Mouse (Mus musculus) thymus, adult 2 months (tissue): ENCODE results near the gene Slc6a18.

Experiments
- CTCF ChIP-seq: fragments of 200-500 bp; IDR thresholded peaks from 2 replicates; pipeline ENCODE4 v1.5.1; 2012; ENCODE audit warnings: mild to moderate bottlenecking, control low read depth, low read length, moderate library complexity, borderline replicate concordance; ENCODE audit not compliant: control insufficient read depth, poor library complexity, insufficient read depth; ENCODE audit errors: extremely low read depth
- POLR2A ChIP-seq: fragments of 200-500 bp; IDR thresholded peaks from 2 replicates; pipeline ENCODE4 v1.6.1; 2012; ENCODE audit warnings: mild to moderate bottlenecking, low read length, control low read depth, moderate library complexity; ENCODE audit not compliant: control insufficient read depth, poor library complexity, insufficient read depth; ENCODE audit errors: extremely low read depth

DNA sequence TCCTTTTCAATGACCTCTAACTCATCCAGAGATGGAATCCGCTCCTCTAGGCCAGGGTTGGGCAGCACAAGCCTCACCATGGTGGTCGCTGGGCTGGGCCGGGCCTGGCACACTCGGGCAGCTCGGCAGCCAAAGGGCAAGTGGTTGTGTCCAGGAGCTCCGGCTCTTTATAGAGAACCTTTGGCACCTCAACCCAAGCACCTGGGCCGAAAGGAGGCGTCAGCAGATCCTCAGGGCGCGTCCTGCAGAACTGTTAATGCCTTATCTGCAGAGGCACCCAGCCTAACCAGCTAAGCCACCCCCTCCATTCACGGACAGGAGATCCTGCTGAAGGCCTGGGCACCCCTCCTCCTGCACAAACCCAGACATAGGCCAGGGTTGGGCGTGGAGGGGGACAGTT lies 22.7 kb upstream of the Slc6a18 start:
- no peak for TF ChIP-seq CTCF
- TF ChIP-seq POLR2A = no peak
